Mouse (Mus musculus): ENCODE data around the gene Hilpda. TPM values are rescaled to one million over a fixed set of nuclear protein-coding genes. Genes with fewer than 3 reads are reported as not detected.

The Hilpda gene
- total RNA-seq, 2 experiments from 2014 or later, result 9.0 to 9.6 TPM

Other genes starting within 250 kb of the Hilpda start
- gene Lep, start 212.3 kb upstream of the Hilpda start, total RNA-seq (2021), result under 1 TPM in 1 of 2 experiments, not detected in 1; 0.29 TPM
- 10 to 100 TPM; 30.3 to 32.5 TPM for gene Rbm28, start 107.5 kb upstream of the Hilpda start, total RNA-seq (2021)
- gene Prrt4, start 92.9 kb upstream of the Hilpda start, total RNA-seq (2021), result 1 to 10 TPM; 7.3 to 7.7 TPM
- gene Impdh1, start 56.1 kb upstream of the Hilpda start, total RNA-seq (2021), result 10 to 100 TPM; 29.5 to 30.6 TPM
- gene Fam71f2, start 7.1 kb downstream of the Hilpda start, total RNA-seq (2021), result under 1 TPM in 1 of 2 experiments, not detected in 1; 0.32 TPM
- not detected for gene Fam71f1, start 46.7 kb downstream of the Hilpda start, total RNA-seq (2021)
- 100 to 1,000 TPM; 352 to 357 TPM for gene Calu, start 75.6 kb downstream of the Hilpda start, total RNA-seq (2021)
- gene Opn1sw, start 116.0 kb downstream of the Hilpda start, total RNA-seq (2021), result not detected
- 10 to 100 TPM; 10.6 to 15.8 TPM for gene Ccdc136, start 123.8 kb downstream of the Hilpda start, total RNA-seq (2021)
- 100 to 1,000 TPM; 303 to 309 TPM for gene Flnc, start 160.8 kb downstream of the Hilpda start, total RNA-seq (2021)
- 100 to 1,000 TPM; 110 to 117 TPM for gene Atp6v1f, start 195.2 kb downstream of the Hilpda start, total RNA-seq (2021)
- gene Atp6v1fnb, start 198.9 kb downstream of the Hilpda start, total RNA-seq (2021), result not detected
- gene Kcp, start 235.5 kb downstream of the Hilpda start, total RNA-seq (2021), result 10 to 100 TPM; 11.6 to 15.1 TPM